Mouse (Mus musculus): ENCODE results near the gene Ackr3.

Ackr3 gene

GRCm38 (mm10) chr1:90258253-90258887, 54.6 kb downstream of the Ackr3 start:
- no peak for DNase-seq (ENCODE audit: low spot score in 2 of 2)

- DNase-seq (ENCODE audit: low spot score in 2 of 2): no peak
These were observed 57.2 kb downstream of the Ackr3 start for GRCm38 (mm10) chr1:90260704-90261581.

GRCm38 (mm10) chr1:90262380-90262779, 58.6 kb downstream of the Ackr3 start:
- DNase-seq (ENCODE audit: low spot score in 2 of 2): no peak

All from spleen, postnatal 14 days (tissue).